Mouse (Mus musculus) forebrain, embryonic 15.5 days (tissue): ENCODE measurements at regions not wholly inside any gene's neighbourhood (a gene's known extent, or its start where the extent isn't known, plus 50 kb on each side); places are given as distances from the start of the nearest gene placed in this dataset.

ENCODE experiments used
- ATAC-seq: fragments of 200-750 bp; cut with Nextera tagmentation; replicated peaks from 2 replicates; pipeline ENCODE4 v1.8.0; 2017; ENCODE audit warnings: mild to moderate bottlenecking, moderate TSS enrichment, moderate library complexity
- H3K27ac ChIP-seq: fragments of 300-500 bp; sonication (generic); replicated peaks from 2 replicates; pipeline ENCODE4 v1.5.1; 2015; ENCODE audit warnings: mild to moderate bottlenecking, inconsistent platforms
- H3K27me3 ChIP-seq: fragments of 300-500 bp; sonication (generic); 2 replicates; pipeline ENCODE4 v1.6.1; 2015; ENCODE audit warnings: inconsistent platforms
- H3K36me3 ChIP-seq: fragments of 300-500 bp; sonication (generic); 2 replicates; pipeline ENCODE4 v1.6.1; 2015; ENCODE audit warnings: mild to moderate bottlenecking, inconsistent platforms
- H3K4me1 ChIP-seq: fragments of 300-500 bp; sonication (generic); 2 replicates; pipeline ENCODE4 v1.6.1; 2015; ENCODE audit warnings: inconsistent platforms
- H3K4me2 ChIP-seq: fragments of 300-500 bp; sonication (generic); replicated peaks from 2 replicates; pipeline ENCODE4 v1.6.1; 2015; ENCODE audit warnings: mild to moderate bottlenecking, inconsistent platforms
- H3K4me3 ChIP-seq: fragments of 300-500 bp; sonication (generic); 2 replicates; pipeline ENCODE4 v1.5.1; 2015; ENCODE audit warnings: mild to moderate bottlenecking, inconsistent platforms
- H3K9ac ChIP-seq: fragments of 300-500 bp; sonication (generic); replicated peaks from 2 replicates; pipeline ENCODE4 v1.6.1; 2015; ENCODE audit warnings: mild to moderate bottlenecking, inconsistent platforms
- H3K9me3 ChIP-seq: fragments of 300-500 bp; sonication (generic); 2 replicates; pipeline ENCODE4 v1.6.1; 2016; ENCODE audit warnings: inconsistent platforms
- WGBS: fragments of 180-500 bp; shearing (Covaris S2); methylation state at CpG from one replicate; pipeline ENCODE4 v1.1.7; 2015; ENCODE audit warnings: mixed read lengths; 5-methylcytosine and 5-hydroxymethylcytosine counted together

DNA sequence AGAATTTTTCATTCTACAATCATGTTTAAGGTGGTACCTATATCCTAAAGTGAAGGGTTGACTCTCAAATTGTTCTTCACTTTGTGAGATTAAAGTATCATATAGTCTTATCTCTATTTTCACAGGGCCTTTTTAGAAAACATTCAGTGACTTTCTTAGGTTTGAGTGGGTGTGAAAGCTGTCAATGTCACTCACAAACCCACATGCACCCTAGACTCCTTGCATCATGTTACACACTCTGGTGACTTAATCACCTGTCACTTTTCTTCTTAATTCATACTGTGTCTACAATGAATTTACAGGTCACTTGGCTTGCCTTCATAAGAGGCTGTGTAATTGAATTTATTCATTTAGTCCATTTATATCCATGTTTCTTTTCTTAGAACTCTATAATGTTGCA is 1026.8 kb upstream of the Alcam start:
- Histone ChIP-seq H3K9me3 (no peaks in the 10 kb centered on the region), H3K27me3 (no peaks in the 10 kb centered on the region), H3K9ac (no peak overlapping the region), H3K4me1 (no peaks in the 10 kb centered on the region), H3K4me2 (no peak overlapping the region), H3K36me3 (no peaks in the 10 kb centered on the region), H3K27ac (no peak overlapping the region), H3K4me3 (no peak overlapping the region)
- no peak for ATAC-seq

DNA sequence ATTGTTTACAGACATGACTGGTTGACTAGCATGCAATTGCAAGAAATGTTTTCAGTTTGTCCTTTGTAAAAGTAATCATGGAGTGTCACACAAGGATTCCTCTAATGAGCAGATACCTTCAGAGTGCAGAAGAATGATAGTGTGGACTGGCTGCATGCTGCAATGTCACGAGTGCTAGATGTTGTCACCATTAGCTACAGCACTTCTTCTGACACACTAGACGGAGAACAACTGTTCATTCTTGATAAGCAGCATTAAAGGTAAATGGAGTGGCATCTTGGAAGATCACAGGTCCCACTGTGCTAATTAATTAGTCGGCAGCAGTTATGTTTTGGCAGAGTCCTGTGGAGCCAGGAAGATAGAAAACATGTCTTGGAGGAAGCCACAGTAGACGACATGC is 985.6 kb upstream of the Alcam start:
- no peak for ATAC-seq
- no peaks in the 10 kb centered on the region for H3K4me1 ChIP-seq
- 42% methylated on average over 4 of the region's 4 CpGs for WGBS
- no peaks in the 10 kb centered on the region for H3K36me3 ChIP-seq
- H3K9me3 ChIP-seq = no peaks in the 10 kb centered on the region
- no peaks in the 10 kb centered on the region for H3K27me3 ChIP-seq
- H3K4me3 ChIP-seq = no peak overlapping the region
- no peak overlapping the region for H3K9ac ChIP-seq
- no peak overlapping the region for H3K4me2 ChIP-seq
- H3K27ac ChIP-seq = no peak overlapping the region

DNA sequence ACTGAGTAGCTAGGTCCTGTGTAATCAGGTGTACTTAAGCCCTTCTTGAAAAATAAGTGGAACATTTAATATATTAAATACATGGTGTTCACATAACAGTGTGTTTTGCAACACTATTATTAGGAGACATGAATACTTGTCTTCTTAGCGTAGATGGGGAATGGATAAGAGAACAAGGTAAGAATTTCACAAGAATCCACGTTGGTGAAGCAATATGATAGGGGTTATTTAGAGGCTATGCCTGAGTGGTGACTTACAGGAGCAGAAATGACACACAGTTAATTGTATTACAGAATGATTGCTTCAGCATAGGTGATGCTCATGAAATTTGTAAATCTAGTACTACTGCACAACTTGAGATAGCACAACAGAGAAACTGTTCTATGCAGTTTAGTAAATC is 964.5 kb upstream of the Alcam start:
- 73% methylated on average over 2 of the region's 2 CpGs for WGBS
- H3K9me3 ChIP-seq = no peaks in the 10 kb centered on the region

GRCm38 (mm10) chr16:53385176-53385575 is 931.3 kb upstream of the Alcam start:
- H3K27me3 ChIP-seq = no peaks in the 10 kb centered on the region
- WGBS = 71% methylated on average over 4 of the region's 4 CpGs
- H3K4me1 ChIP-seq = no peaks in the 10 kb centered on the region
- no peak overlapping the region for H3K4me3 ChIP-seq
- no peaks in the 10 kb centered on the region for H3K36me3 ChIP-seq
- no peaks in the 10 kb centered on the region for H3K9me3 ChIP-seq
- H3K9ac ChIP-seq = no peak overlapping the region
- ATAC-seq = no peak
- no peak overlapping the region for H3K27ac ChIP-seq
- H3K4me2 ChIP-seq = no peak overlapping the region

More for the DNA sequence above, 964.5 kb upstream of the Alcam start:
- Histone ChIP-seq H3K4me1 (no peaks in the 10 kb centered on the region), H3K27me3 (no peaks in the 10 kb centered on the region), H3K36me3 (no peaks in the 10 kb centered on the region), H3K4me2 (no peak overlapping the region), H3K27ac (no peak overlapping the region), H3K9ac (no peak overlapping the region), H3K4me3 (no peak overlapping the region)
- ATAC-seq = no peak

- no peak for ATAC-seq
- Histone ChIP-seq H3K36me3 (no peaks in the 10 kb centered on the region), H3K27ac (no peak overlapping the region), H3K4me1 (no peaks in the 10 kb centered on the region), H3K9me3 (no peaks in the 10 kb centered on the region), H3K27me3 (no peaks in the 10 kb centered on the region), H3K4me3 (no peak overlapping the region), H3K4me2 (no peak overlapping the region), H3K9ac (no peak overlapping the region)
- WGBS = 88% methylated on average over 3 of the region's 3 CpGs
Measured at GRCm38 (mm10) chr16:53342153-53342552, 888.3 kb upstream of the Alcam start.

GRCm38 (mm10) chr16:53326353-53326752 is 872.5 kb upstream of the Alcam start:
- Histone ChIP-seq H3K9me3 (no peaks in the 10 kb centered on the region), H3K36me3 (no peaks in the 10 kb centered on the region), H3K27me3 (no peaks in the 10 kb centered on the region), H3K4me1 (no peaks in the 10 kb centered on the region), H3K27ac (no peak overlapping the region), H3K4me3 (no peak overlapping the region), H3K9ac (no peak overlapping the region), H3K4me2 (no peak overlapping the region)
- no peak for ATAC-seq

- Histone ChIP-seq H3K4me2 (no peak overlapping the region), H3K9me3 (no peaks in the 10 kb centered on the region), H3K4me1 (no peaks in the 10 kb centered on the region), H3K9ac (no peak overlapping the region), H3K27me3 (no peaks in the 10 kb centered on the region), H3K36me3 (no peaks in the 10 kb centered on the region), H3K4me3 (no peak overlapping the region), H3K27ac (no peak overlapping the region)
- ATAC-seq = no peak
- 85% methylated on average over 1 of the region's 1 CpGs for WGBS
Measured at GRCm38 (mm10) chr16:53292081-53292480, 838.2 kb upstream of the Alcam start.

- H3K4me3 ChIP-seq = no peak overlapping the region
- WGBS = 66% methylated on average over 2 of the region's 2 CpGs
- no peaks in the 10 kb centered on the region for H3K36me3 ChIP-seq
- no peak for ATAC-seq
- H3K9me3 ChIP-seq = no peaks in the 10 kb centered on the region
- H3K4me1 ChIP-seq = no peaks in the 10 kb centered on the region
- H3K9ac ChIP-seq = no peak overlapping the region
- no peak overlapping the region for H3K4me2 ChIP-seq
- H3K27ac ChIP-seq = no peak overlapping the region
- no peaks in the 10 kb centered on the region for H3K27me3 ChIP-seq
Measured at GRCm38 (mm10) chr16:53282014-53282413, 828.1 kb upstream of the Alcam start.

DNA sequence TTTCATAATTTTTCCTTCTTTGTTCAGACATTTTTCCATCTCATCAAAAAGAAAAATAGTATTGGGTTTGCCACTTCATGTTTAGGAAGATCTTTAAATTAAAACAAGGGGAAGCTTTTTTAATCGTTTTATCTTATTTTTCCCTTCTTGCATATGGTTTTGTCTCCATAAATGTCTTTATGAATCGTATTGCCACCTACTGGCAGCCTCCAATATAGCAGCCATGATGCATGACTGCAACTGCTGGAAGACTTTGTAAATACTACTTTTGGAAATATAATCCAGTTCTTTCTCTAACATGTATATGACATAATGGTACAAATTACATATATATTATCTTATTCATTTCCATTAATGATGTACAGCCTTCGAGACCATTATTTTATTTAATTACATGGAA is 812.2 kb upstream of the Alcam start:
- H3K27ac ChIP-seq = no peak overlapping the region
- no peak overlapping the region for H3K4me2 ChIP-seq
- H3K4me1 ChIP-seq = no peaks in the 10 kb centered on the region
- ATAC-seq = no peak
- no peaks in the 10 kb centered on the region for H3K36me3 ChIP-seq
- H3K27me3 ChIP-seq = no peaks in the 10 kb centered on the region
- no peak overlapping the region for H3K4me3 ChIP-seq
- no peak overlapping the region for H3K9ac ChIP-seq
- no peaks in the 10 kb centered on the region for H3K9me3 ChIP-seq
- 23% methylated on average over 3 of the region's 3 CpGs for WGBS

GRCm38 (mm10) chr16:53245365-53245764 is 791.5 kb upstream of the Alcam start:
- no peaks in the 10 kb centered on the region for H3K36me3 ChIP-seq
- no peak overlapping the region for H3K27ac ChIP-seq
- no peak overlapping the region for H3K9ac ChIP-seq
- H3K4me1 ChIP-seq = no peaks in the 10 kb centered on the region
- no peaks in the 10 kb centered on the region for H3K27me3 ChIP-seq
- ATAC-seq = no peak
- 67% methylated on average over 1 of the region's 1 CpGs for WGBS
- no peak overlapping the region for H3K4me2 ChIP-seq
- no peak overlapping the region for H3K4me3 ChIP-seq
- H3K9me3 ChIP-seq = no peaks in the 10 kb centered on the region

GRCm38 (mm10) chr16:53242126-53242537 is 788.3 kb upstream of the Alcam start:
- no peaks in the 10 kb centered on the region for H3K4me1 ChIP-seq
- no peak overlapping the region for H3K4me2 ChIP-seq
- H3K9me3 ChIP-seq = no peaks in the 10 kb centered on the region
- no peak for ATAC-seq
- no peak overlapping the region for H3K4me3 ChIP-seq
- H3K36me3 ChIP-seq = no peaks in the 10 kb centered on the region
- no peaks in the 10 kb centered on the region for H3K27me3 ChIP-seq
- H3K9ac ChIP-seq = no peak overlapping the region
- WGBS = 89% methylated on average over 3 of the region's 3 CpGs
- H3K27ac ChIP-seq = no peak overlapping the region

DNA sequence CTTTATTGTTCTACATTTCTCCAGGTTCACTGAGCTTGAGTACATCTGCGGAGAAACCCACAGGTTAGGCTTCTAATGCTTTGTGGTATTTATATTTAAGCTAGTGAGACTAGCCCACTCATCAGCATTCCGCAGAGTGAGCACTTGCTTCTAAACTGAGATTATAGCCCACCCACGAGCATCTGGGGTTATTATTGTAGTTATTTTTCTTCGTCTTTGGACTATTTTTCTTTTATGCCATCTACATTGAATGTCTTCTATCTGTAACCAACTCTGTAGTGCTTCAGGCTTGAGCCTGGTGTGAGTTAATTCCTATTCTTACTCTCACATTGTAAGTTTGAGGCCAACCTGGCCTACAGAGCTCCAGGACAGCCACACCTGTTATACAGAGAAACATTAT is 765.0 kb upstream of the Alcam start:
- 83% methylated on average over 4 of the region's 4 CpGs for WGBS
- no peak for ATAC-seq

GRCm38 (mm10) chr16:53201449-53201848 is 747.6 kb upstream of the Alcam start:
- H3K4me1 ChIP-seq = no peaks in the 10 kb centered on the region
- no peak overlapping the region for H3K4me2 ChIP-seq
- H3K4me3 ChIP-seq = no peak overlapping the region
- no peak for ATAC-seq
- 22% methylated on average over 1 of the region's 1 CpGs for WGBS
- no peak overlapping the region for H3K27ac ChIP-seq
- H3K9ac ChIP-seq = no peak overlapping the region
- no peaks in the 10 kb centered on the region for H3K9me3 ChIP-seq
- no peaks in the 10 kb centered on the region for H3K36me3 ChIP-seq
- H3K27me3 ChIP-seq = no peaks in the 10 kb centered on the region

More for the DNA sequence above, 765.0 kb upstream of the Alcam start:
- H3K9ac ChIP-seq = no peak overlapping the region
- no peaks in the 10 kb centered on the region for H3K4me1 ChIP-seq
- no peaks in the 10 kb centered on the region for H3K27me3 ChIP-seq
- H3K4me2 ChIP-seq = no peak overlapping the region
- H3K36me3 ChIP-seq = no peaks in the 10 kb centered on the region
- H3K9me3 ChIP-seq = no peaks in the 10 kb centered on the region
- no peak overlapping the region for H3K27ac ChIP-seq
- no peak overlapping the region for H3K4me3 ChIP-seq
